Mouse (Mus musculus): ENCODE data around the gene Ttc17. TPM values are rescaled to one million over a fixed set of nuclear protein-coding genes. Genes with fewer than 3 reads are reported as not detected.

Gene Ttc17
- polyA plus RNA-seq (2012; rRNA removed; ENCODE audit: low replicate concordance) = 15.7 and 21.4 TPM in 2 replicates

DNA sequence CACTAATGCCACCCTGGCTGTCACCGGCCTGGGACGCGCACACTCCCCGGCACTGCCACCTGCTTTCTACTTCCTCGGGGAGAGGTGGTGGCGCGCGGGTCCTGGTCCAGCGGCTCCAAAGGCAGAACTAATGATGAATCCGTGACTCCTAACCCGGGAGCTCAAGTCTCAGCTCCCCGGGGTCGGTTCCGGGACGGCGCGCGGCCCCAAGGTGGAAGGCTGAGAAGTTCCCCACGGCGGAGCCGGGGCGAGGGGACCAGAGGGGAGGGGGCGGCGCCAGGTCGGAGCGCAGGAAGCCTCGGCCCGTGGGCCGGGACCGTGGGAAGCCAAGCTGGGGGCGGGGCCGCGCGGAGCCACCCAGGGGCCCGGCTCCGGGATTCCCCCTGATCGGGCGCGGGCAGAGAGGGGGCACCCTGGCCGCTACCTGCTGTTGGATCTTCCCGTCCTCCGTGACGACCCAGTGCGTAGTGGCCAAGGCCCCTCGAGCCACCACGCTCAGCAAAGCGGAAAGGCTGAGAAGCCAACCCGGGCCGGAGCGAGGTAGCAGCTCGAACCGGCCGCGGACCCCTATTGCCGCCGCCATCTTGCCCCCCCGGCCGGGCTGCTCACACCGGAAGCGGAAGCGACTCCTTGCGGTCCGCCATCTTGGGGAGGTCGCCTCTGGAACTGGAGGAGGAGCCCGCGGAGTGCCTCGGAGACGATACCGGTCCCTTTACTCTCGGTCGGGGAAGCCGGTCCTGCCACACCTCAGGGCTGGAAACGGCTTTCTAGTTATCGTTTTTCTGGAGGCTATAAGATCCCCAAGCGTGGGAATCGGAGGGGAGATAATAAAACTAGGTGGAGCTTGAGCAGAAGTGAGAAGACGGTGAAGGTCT, at the start of gene Ttc17:
Ttc17 (minus strand) TSS at position 607 of the 875 bp plus-strand sequence.

Other genes starting within 250 kb of the Ttc17 start
- 36.6 and 83.7 TPM in 2 replicates for gene Hsd17b12, start 248.7 kb downstream of the Ttc17 start, polyA plus RNA-seq (2012; rRNA removed; ENCODE audit: low replicate concordance)
- 22.8 and 25.1 TPM in 2 replicates for gene Api5, start 31.4 kb upstream of the Ttc17 start, polyA plus RNA-seq (2012; rRNA removed; ENCODE audit: low replicate concordance)

Data from mammary gland, adult 2 months (tissue).